Mouse (Mus musculus): ENCODE measurements around the gene Scel. TPM values are rescaled to one million over a fixed set of nuclear protein-coding genes. Genes with fewer than 3 reads are reported as not detected.

Scel gene
- polyA plus RNA-seq, 1 experiment from 2014 or later = 1.3 TPM

DNA sequence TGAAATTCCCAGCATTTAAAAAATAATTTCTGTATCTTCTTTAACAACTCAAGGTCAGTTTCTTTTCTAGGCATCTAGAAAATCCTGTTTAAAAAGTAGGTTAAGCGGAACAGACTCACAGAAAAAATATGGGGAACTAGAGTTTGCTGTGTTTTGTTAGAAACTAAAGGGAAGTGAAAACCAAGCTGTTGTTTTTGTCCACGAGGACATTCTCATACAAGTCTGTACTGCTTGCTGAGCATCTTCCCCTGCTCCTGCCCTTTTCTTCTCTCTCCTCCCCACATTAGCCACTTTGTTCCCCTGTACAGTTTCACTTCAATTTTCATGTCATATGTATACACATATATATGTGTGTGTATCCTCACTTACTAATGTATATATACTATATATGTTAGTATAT, 35.2 kb upstream of the Scel start:
- H3K36me3 ChIP-seq (ENCODE audit: control insufficient read depth, insufficient read depth, low read length) = no peaks in the 10 kb centered on the region
- H3K4me3 ChIP-seq (ENCODE audit: low read length) = no peak overlapping the region
- H3K9me3 ChIP-seq (ENCODE audit: control insufficient read depth, low read length) = no peaks in the 10 kb centered on the region
- no peak for ATAC-seq
- no peak overlapping the region for H3K27ac ChIP-seq (ENCODE audit: low read length)
- H3K27me3 ChIP-seq (replicated peaks; ENCODE audit: control insufficient read depth, insufficient read depth, low read length) = no peaks in the 10 kb centered on the region
- H3K9ac ChIP-seq (ENCODE audit: low read depth, low read length) = no peak overlapping the region
- H3K4me1 ChIP-seq (ENCODE audit: control insufficient read depth, insufficient read depth, low read length) = no peaks in the 10 kb centered on the region
- H3K4me2 ChIP-seq (ENCODE audit: low read depth, low read length) = no peak overlapping the region
- 83% methylated on average over 2 of the region's 2 CpGs for WGBS

DNA sequence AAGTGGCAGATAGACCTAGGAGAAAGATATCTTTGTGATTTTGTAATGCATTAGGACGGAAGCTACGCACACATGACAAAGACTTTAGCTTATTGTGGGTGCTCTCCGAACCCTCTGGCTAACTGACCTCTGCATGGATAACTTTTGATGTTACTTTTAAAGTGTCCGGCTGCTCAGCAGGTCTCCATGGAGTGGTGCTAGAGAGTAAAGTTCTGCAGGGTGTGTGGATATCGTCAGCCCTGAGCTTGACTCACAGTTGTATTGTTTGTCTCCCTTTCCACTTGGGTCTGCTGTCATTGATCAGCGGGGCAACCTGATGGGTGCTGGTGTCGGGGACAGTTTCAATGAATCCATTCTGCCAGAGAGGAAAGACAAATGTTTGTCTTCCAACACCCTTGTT, 33.7 kb upstream of the Scel start:
- Histone ChIP-seq H3K4me3 (ENCODE audit: low read length) (no peak overlapping the region), H3K36me3 (ENCODE audit: control insufficient read depth, insufficient read depth, low read length) (no peaks in the 10 kb centered on the region), H3K27me3 (replicated peaks; ENCODE audit: control insufficient read depth, insufficient read depth, low read length) (no peaks in the 10 kb centered on the region), H3K4me1 (ENCODE audit: control insufficient read depth, insufficient read depth, low read length) (no peaks in the 10 kb centered on the region), H3K9me3 (ENCODE audit: control insufficient read depth, low read length) (no peaks in the 10 kb centered on the region), H3K9ac (ENCODE audit: low read depth, low read length) (no peak overlapping the region), H3K27ac (ENCODE audit: low read length) (no peak overlapping the region), H3K4me2 (ENCODE audit: low read depth, low read length) (no peak overlapping the region)
- no peak for ATAC-seq
- WGBS = 54% methylated on average over 7 of the region's 7 CpGs

- Histone ChIP-seq H3K9me3 (ENCODE audit: control insufficient read depth, low read length) (no peaks in the 10 kb centered on the region), H3K4me3 (ENCODE audit: low read length) (no peak overlapping the region), H3K27ac (ENCODE audit: low read length) (no peak overlapping the region), H3K36me3 (ENCODE audit: control insufficient read depth, insufficient read depth, low read length) (no peaks in the 10 kb centered on the region), H3K4me1 (ENCODE audit: control insufficient read depth, insufficient read depth, low read length) (no peaks in the 10 kb centered on the region), H3K9ac (ENCODE audit: low read depth, low read length) (no peak overlapping the region), H3K27me3 (replicated peaks; ENCODE audit: control insufficient read depth, insufficient read depth, low read length) (no peaks in the 10 kb centered on the region), H3K4me2 (ENCODE audit: low read depth, low read length) (no peak overlapping the region)
- WGBS = 77% methylated on average over 7 of the region's 7 CpGs
- no peak for ATAC-seq
Measured at GRCm38 (mm10) chr14:103481514-103481913, 31.6 kb upstream of the Scel start.

DNA sequence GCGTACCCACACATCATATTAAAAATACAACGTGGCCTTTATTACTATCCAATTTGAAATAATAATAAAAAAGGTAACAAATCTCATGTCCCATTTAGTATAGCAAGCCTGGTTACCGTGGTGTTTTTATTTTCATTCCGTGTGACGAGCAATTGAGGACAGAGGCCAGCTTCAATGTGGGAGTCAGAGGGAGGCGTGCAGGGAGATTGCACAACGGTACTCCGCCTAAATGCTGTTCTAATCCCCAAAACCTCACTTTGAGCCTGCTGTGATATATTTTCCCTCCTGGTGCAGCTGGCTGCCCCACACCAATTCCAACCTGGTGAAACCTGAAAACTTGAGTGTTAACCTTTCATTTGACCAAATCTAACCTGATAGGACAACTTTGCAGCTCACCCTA, 27.5 kb upstream of the Scel start:
- WGBS = 87% methylated on average over 8 of the region's 8 CpGs
- no peaks in the 10 kb centered on the region for H3K9me3 ChIP-seq (ENCODE audit: control insufficient read depth, low read length)
- no peak overlapping the region for H3K9ac ChIP-seq (ENCODE audit: low read depth, low read length)
- ATAC-seq = no peak
- H3K4me2 ChIP-seq (ENCODE audit: low read depth, low read length) = no peak overlapping the region
- no peaks in the 10 kb centered on the region for H3K36me3 ChIP-seq (ENCODE audit: control insufficient read depth, insufficient read depth, low read length)
- H3K4me3 ChIP-seq (ENCODE audit: low read length) = no peak overlapping the region
- H3K4me1 ChIP-seq (ENCODE audit: control insufficient read depth, insufficient read depth, low read length) = no peaks in the 10 kb centered on the region
- no peaks in the 10 kb centered on the region for H3K27me3 ChIP-seq (replicated peaks; ENCODE audit: control insufficient read depth, insufficient read depth, low read length)
- no peak overlapping the region for H3K27ac ChIP-seq (ENCODE audit: low read length)

DNA sequence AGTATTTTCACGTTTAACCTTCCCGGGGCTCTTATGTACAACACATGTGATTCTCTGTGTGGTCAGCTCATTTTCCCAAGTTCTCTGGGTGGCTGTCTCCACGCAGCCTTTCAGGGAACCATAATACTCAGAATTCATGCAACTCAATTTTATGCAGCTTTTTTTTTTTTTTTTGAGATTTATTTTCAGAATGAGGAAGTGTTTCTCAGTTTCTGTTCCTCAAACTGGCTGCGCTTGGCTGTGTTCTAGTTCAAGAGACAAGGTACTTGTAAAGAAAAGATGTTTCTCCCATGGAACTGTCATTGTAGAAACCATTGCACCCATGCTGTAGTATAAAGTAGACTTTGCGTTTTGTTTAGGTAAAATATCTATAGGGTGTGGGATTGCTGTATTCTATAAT, 26.2 kb upstream of the Scel start:
- H3K4me2 ChIP-seq (ENCODE audit: low read depth, low read length) = no peak overlapping the region
- no peak overlapping the region for H3K9ac ChIP-seq (ENCODE audit: low read depth, low read length)
- no peak overlapping the region for H3K27ac ChIP-seq (ENCODE audit: low read length)
- H3K27me3 ChIP-seq (replicated peaks; ENCODE audit: control insufficient read depth, insufficient read depth, low read length) = no peaks in the 10 kb centered on the region
- no peaks in the 10 kb centered on the region for H3K9me3 ChIP-seq (ENCODE audit: control insufficient read depth, low read length)
- no peak overlapping the region for H3K4me3 ChIP-seq (ENCODE audit: low read length)
- H3K4me1 ChIP-seq (ENCODE audit: control insufficient read depth, insufficient read depth, low read length) = no peaks in the 10 kb centered on the region
- H3K36me3 ChIP-seq (ENCODE audit: control insufficient read depth, insufficient read depth, low read length) = no peaks in the 10 kb centered on the region
- ATAC-seq = no peak
- WGBS = 89% methylated on average over 5 of the region's 5 CpGs

DNA sequence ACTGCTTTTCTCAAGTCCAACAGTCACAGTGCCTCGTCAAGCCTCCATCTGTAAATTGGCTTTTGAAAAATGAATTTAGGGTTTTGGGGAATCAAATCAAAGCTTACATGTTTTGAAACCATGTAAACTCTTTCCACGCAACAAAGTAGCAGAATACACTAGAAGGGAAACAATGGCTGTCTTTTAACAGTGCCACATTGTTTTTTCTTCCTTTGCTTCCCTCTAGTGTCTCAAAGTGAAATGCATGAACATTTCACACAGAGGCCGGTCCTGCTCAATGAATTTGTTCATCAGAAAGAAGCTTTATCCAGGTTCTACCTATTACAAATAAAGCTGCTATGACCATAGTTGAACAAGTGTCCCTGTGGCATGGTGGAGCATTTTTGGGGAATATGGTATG, 24.5 kb upstream of the Scel start:
- H3K27ac ChIP-seq (ENCODE audit: low read length) = no peak overlapping the region
- no peak overlapping the region for H3K4me3 ChIP-seq (ENCODE audit: low read length)
- H3K4me1 ChIP-seq (ENCODE audit: control insufficient read depth, insufficient read depth, low read length) = no peaks in the 10 kb centered on the region
- H3K4me2 ChIP-seq (ENCODE audit: low read depth, low read length) = no peak overlapping the region
- no peaks in the 10 kb centered on the region for H3K36me3 ChIP-seq (ENCODE audit: control insufficient read depth, insufficient read depth, low read length)
- WGBS = 61% methylated on average over 3 of the region's 3 CpGs
- ATAC-seq = no peak
- H3K9ac ChIP-seq (ENCODE audit: low read depth, low read length) = no peak overlapping the region
- no peaks in the 10 kb centered on the region for H3K27me3 ChIP-seq (replicated peaks; ENCODE audit: control insufficient read depth, insufficient read depth, low read length)
- no peaks in the 10 kb centered on the region for H3K9me3 ChIP-seq (ENCODE audit: control insufficient read depth, low read length)

GRCm38 (mm10) chr14:103498199-103498598, 14.9 kb upstream of the Scel start:
- Histone ChIP-seq H3K4me3 (ENCODE audit: low read length) (no peak overlapping the region), H3K27ac (ENCODE audit: low read length) (no peak overlapping the region), H3K4me1 (ENCODE audit: control insufficient read depth, insufficient read depth, low read length) (no peaks in the 10 kb centered on the region), H3K4me2 (ENCODE audit: low read depth, low read length) (no peak overlapping the region), H3K27me3 (replicated peaks; ENCODE audit: control insufficient read depth, insufficient read depth, low read length) (no peaks in the 10 kb centered on the region), H3K9me3 (ENCODE audit: control insufficient read depth, low read length) (no peaks in the 10 kb centered on the region), H3K36me3 (ENCODE audit: control insufficient read depth, insufficient read depth, low read length) (no peaks in the 10 kb centered on the region), H3K9ac (ENCODE audit: low read depth, low read length) (no peak overlapping the region)
- WGBS = 71% methylated on average over 8 of the region's 8 CpGs
- ATAC-seq = no peak

DNA sequence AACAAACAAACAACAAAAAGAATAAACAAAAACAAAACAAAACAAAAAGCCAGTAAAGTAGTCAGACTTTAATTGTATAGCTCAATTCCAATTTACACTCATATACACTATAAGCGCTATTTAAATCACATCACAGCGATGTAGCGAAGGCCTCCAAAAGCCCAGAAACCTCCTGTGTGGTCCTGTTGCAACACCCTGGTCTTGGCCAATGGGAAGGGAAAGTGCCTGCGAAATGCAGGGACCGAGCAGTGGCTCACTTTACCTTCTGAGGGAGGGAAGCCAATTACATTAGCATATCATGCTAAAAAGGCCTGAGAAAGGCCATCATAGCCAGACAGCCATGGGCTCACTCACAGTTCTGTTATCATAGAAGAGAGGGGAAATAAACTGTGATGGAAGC, 14.5 kb upstream of the Scel start:
- no peaks in the 10 kb centered on the region for H3K9me3 ChIP-seq (ENCODE audit: control insufficient read depth, low read length)
- H3K4me1 ChIP-seq (ENCODE audit: control insufficient read depth, insufficient read depth, low read length) = no peaks in the 10 kb centered on the region
- no peak for ATAC-seq
- H3K27me3 ChIP-seq (replicated peaks; ENCODE audit: control insufficient read depth, insufficient read depth, low read length) = no peaks in the 10 kb centered on the region
- H3K36me3 ChIP-seq (ENCODE audit: control insufficient read depth, insufficient read depth, low read length) = no peaks in the 10 kb centered on the region
- H3K4me2 ChIP-seq (ENCODE audit: low read depth, low read length) = no peak overlapping the region
- H3K27ac ChIP-seq (ENCODE audit: low read length) = no peak overlapping the region
- H3K4me3 ChIP-seq (ENCODE audit: low read length) = no peak overlapping the region
- 76% methylated on average over 5 of the region's 5 CpGs for WGBS
- no peak overlapping the region for H3K9ac ChIP-seq (ENCODE audit: low read depth, low read length)

DNA sequence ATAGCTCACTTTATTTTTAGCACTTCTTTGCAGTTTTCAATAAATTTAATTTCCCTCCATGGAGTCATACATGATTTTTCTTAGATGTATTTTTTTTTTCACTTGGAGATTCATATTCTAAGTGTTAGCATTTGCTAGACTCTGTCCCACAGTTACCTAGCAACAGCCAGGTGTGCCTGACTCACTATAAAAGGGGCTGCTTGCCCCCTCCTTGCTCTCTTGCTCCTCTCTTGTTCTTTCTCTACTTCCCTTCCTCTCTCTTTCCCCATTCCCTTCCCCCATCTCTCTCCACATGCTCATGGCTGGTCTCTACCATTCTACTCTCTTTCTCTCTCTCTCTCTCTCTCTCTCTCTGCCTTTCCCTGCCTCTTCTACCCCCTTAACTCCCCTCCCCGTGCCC, 14.1 kb upstream of the Scel start:
- no peak overlapping the region for H3K4me2 ChIP-seq (ENCODE audit: low read depth, low read length)
- 46% methylated on average over 1 of the region's 1 CpGs for WGBS
- H3K9me3 ChIP-seq (ENCODE audit: control insufficient read depth, low read length) = no peaks in the 10 kb centered on the region
- H3K4me1 ChIP-seq (ENCODE audit: control insufficient read depth, insufficient read depth, low read length) = no peaks in the 10 kb centered on the region
- H3K27ac ChIP-seq (ENCODE audit: low read length) = no peak overlapping the region
- H3K9ac ChIP-seq (ENCODE audit: low read depth, low read length) = no peak overlapping the region
- H3K27me3 ChIP-seq (replicated peaks; ENCODE audit: control insufficient read depth, insufficient read depth, low read length) = no peaks in the 10 kb centered on the region
- no peak overlapping the region for H3K4me3 ChIP-seq (ENCODE audit: low read length)
- ATAC-seq = no peak
- no peaks in the 10 kb centered on the region for H3K36me3 ChIP-seq (ENCODE audit: control insufficient read depth, insufficient read depth, low read length)

DNA sequence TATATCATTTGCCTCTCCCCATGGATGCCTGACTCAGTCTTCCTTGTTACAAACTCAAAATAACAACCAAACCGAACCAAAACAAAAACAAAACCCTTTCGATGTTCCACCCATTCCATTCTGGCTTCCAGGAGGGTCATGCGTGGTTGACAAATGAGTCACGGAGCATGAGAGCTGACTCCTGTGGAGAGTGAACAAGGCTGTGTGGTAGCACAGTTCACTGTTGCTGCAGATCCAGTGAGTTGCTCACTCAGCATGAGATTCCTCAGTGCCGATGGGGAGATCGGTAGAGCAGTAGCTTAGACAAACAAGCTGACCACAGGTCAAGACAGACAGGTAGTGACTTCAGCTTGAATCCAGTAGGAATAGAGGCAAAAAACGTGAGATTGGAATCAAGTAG, 12.8 kb upstream of the Scel start:
- H3K36me3 ChIP-seq (ENCODE audit: control insufficient read depth, insufficient read depth, low read length) = no peaks in the 10 kb centered on the region
- WGBS = 52% methylated on average over 7 of the region's 7 CpGs
- no peaks in the 10 kb centered on the region for H3K27me3 ChIP-seq (replicated peaks; ENCODE audit: control insufficient read depth, insufficient read depth, low read length)
- H3K4me3 ChIP-seq (ENCODE audit: low read length) = no peak overlapping the region
- ATAC-seq = no peak
- no peak overlapping the region for H3K9ac ChIP-seq (ENCODE audit: low read depth, low read length)
- no peaks in the 10 kb centered on the region for H3K4me1 ChIP-seq (ENCODE audit: control insufficient read depth, insufficient read depth, low read length)
- no peaks in the 10 kb centered on the region for H3K9me3 ChIP-seq (ENCODE audit: control insufficient read depth, low read length)
- no peak overlapping the region for H3K27ac ChIP-seq (ENCODE audit: low read length)
- no peak overlapping the region for H3K4me2 ChIP-seq (ENCODE audit: low read depth, low read length)

Data from intestine, embryonic 16.5 days (tissue).